In the genomic region with DNA sequence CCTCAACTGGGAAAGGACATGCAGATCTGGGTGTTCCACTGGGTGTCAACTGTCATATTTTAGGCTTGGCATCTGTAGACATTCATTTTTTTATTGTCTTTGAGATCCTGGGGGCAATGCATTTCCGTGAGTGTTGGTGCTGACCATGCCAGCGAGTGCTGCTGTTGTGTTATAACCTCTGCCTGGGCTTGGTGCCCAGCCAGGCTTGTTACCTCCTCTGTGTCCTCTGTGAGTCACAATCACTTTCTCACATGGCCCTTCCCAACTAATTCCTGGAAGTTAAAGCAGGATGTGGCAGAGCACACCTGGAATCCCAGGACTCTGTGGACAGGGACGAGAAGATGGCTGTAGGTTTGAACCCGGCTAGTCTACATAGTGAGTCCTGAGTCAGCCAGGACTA, we compare ENCODE assay signal across 22 mouse cellular contexts. TPM values are rescaled to one million over a fixed set of nuclear protein-coding genes. Genes with fewer than 3 reads are reported as not detected.
DNase-seq lines count a peak whose midpoint lies in the region; ATAC-seq and TF ChIP-seq lines count a peak whose summit lies in the region.
"Had no signal": no experiment of that assay in that cellular context is flagged by ENCODE, and none has a peak within 500 bp of the region (broad histone marks: within the 10 kb centered on the region; RNA-seq: fewer than 3 reads in every experiment).

No protein-coding gene starts in this region.

- peak; percentile 39 to 73 for DNase-seq in adrenal gland, adult (ENCODE audit: inconsistent age in 2 of 2, low spot score in 1 of 2)
- no peak for DNase-seq in adrenal gland, postnatal 4 days (ENCODE audit: low spot score in 2 of 2)
- no peak for DNase-seq in liver, postnatal 0 days
- no peak for DNase-seq in liver
- DNase-seq in adrenal gland, postnatal 14 days: peak; percentile 59
- no peak for DNase-seq in midbrain, embryonic 14.5 days
- DNase-seq: cerebellum, adult 2 months; cerebellum, postnatal 14 days; forebrain, postnatal 0 days; heart, postnatal 36 days; kidney, adult 8-10 months; kidney, postnatal 4 days; thymus, postnatal 14 days had no signal

- TF ChIP-seq EP300 in liver, postnatal 0 days (IDR thresholded peaks at IDR 0.05; ENCODE audit: low read depth): no peak

- no peak overlapping the region for H3K4me2 ChIP-seq in liver, postnatal 0 days (ENCODE audit: low read depth, low read length)
- no peak overlapping the region for H3K4me2 ChIP-seq in forebrain, embryonic 13.5 days
- H3K4me2 ChIP-seq in midbrain, embryonic 14.5 days (ENCODE audit: low read length): no peak overlapping the region
- H3K4me2 ChIP-seq: hindbrain, embryonic 13.5 days; liver, embryonic 12.5 days; midbrain, embryonic 15.5 days had no signal

- H3K27ac ChIP-seq in liver, postnatal 0 days (ENCODE audit: low read depth): no peak overlapping the region
- H3K27ac ChIP-seq in forebrain, embryonic 13.5 days: no peak overlapping the region
- no peak overlapping the region for H3K27ac ChIP-seq in midbrain, embryonic 14.5 days (replicated peaks; ENCODE audit: low read depth, low read length)
- H3K27ac ChIP-seq: hindbrain, embryonic 13.5 days; kidney, postnatal 0 days; liver, embryonic 12.5 days; midbrain, embryonic 15.5 days had no signal

- H3K9ac ChIP-seq in liver, postnatal 0 days (replicated peaks): no peak overlapping the region
- H3K9ac ChIP-seq in forebrain, embryonic 13.5 days: no peak overlapping the region
- no peak overlapping the region for H3K9ac ChIP-seq in midbrain, embryonic 14.5 days (replicated peaks; ENCODE audit: low read length)
- H3K9ac ChIP-seq: forebrain, postnatal 0 days; hindbrain, embryonic 13.5 days; liver, embryonic 12.5 days; midbrain, embryonic 15.5 days had no signal

- no peak overlapping the region for H3K4me3 ChIP-seq in liver, postnatal 0 days (ENCODE audit: low read depth, low read length)
- H3K4me3 ChIP-seq in forebrain, embryonic 13.5 days: no peak overlapping the region
- no peak overlapping the region for H3K4me3 ChIP-seq in midbrain, embryonic 14.5 days (replicated peaks; ENCODE audit: low read depth, low read length)
- H3K4me3 ChIP-seq: erythroblast, embryonic 14.5 days; hindbrain, embryonic 13.5 days; liver, embryonic 12.5 days; midbrain, embryonic 15.5 days had no signal

- no peaks in the 10 kb centered on the region for H3K9me3 ChIP-seq in liver, postnatal 0 days (ENCODE audit: low read length)
- 0 out of 2 replicates have a peak, but pooled peaks cover 5% of the 10 kb centered on the region for H3K9me3 ChIP-seq in forebrain, embryonic 13.5 days (replicated peaks)
- no peaks in the 10 kb centered on the region for H3K9me3 ChIP-seq in midbrain, embryonic 14.5 days (ENCODE audit: control insufficient read depth, low read length)
- H3K9me3 ChIP-seq: hindbrain, embryonic 13.5 days; midbrain, embryonic 15.5 days had no signal

- WGBS in liver, postnatal 0 days (ENCODE audit: insufficient replicate concordance): 78% methylated on average over 4 of the region's 4 CpGs
- WGBS in forebrain, embryonic 13.5 days: 89% methylated on average over 4 of the region's 4 CpGs
- WGBS in midbrain, embryonic 14.5 days: 93% methylated on average over 4 of the region's 4 CpGs

- ATAC-seq in liver, postnatal 0 days: peak; percentile 23; the same call in 1 of the 2 replicates
- no peak for ATAC-seq in forebrain, embryonic 13.5 days
- ATAC-seq in midbrain, embryonic 14.5 days (ENCODE audit: low FRiP score, low TSS enrichment): no peak
- ATAC-seq: forebrain, postnatal 0 days; intestine, embryonic 16.5 days; liver, embryonic 12.5 days; lung, postnatal 0 days; midbrain, embryonic 15.5 days; Patski had no signal

- H3K4me1 ChIP-seq in liver, postnatal 0 days (ENCODE audit: insufficient read depth): peaks cover 8% of the 10 kb centered on the region
- H3K4me1 ChIP-seq in forebrain, embryonic 13.5 days: no peaks in the 10 kb centered on the region
- H3K4me1 ChIP-seq in midbrain, embryonic 14.5 days (ENCODE audit: control insufficient read depth, insufficient read depth, low read length): no peaks in the 10 kb centered on the region
- H3K4me1 ChIP-seq: hindbrain, embryonic 13.5 days; liver, embryonic 12.5 days; midbrain, embryonic 15.5 days had no signal

- no peak for TF ChIP-seq CTCF in liver, postnatal 0 days (IDR thresholded peaks at IDR 0.05; ENCODE audit: low read depth)

- H3K36me3 ChIP-seq in liver, postnatal 0 days (replicated peaks; ENCODE audit: insufficient read depth, low read length): no peaks in the 10 kb centered on the region
- no peaks in the 10 kb centered on the region for H3K36me3 ChIP-seq in forebrain, embryonic 13.5 days (ENCODE audit: poor library complexity, severe bottlenecking)
- H3K36me3 ChIP-seq in midbrain, embryonic 14.5 days (ENCODE audit: control insufficient read depth, insufficient read depth, low read length): no peaks in the 10 kb centered on the region
- H3K36me3 ChIP-seq: hindbrain, embryonic 13.5 days; liver, embryonic 12.5 days; midbrain, embryonic 15.5 days had no signal

- no peaks in the 10 kb centered on the region for H3K27me3 ChIP-seq in liver, postnatal 0 days (ENCODE audit: insufficient read depth, low read length)
- H3K27me3 ChIP-seq in forebrain, embryonic 13.5 days: no peaks in the 10 kb centered on the region
- no peaks in the 10 kb centered on the region for H3K27me3 ChIP-seq in midbrain, embryonic 14.5 days (ENCODE audit: control insufficient read depth, insufficient read depth, low read length)
- H3K27me3 ChIP-seq: hindbrain, embryonic 13.5 days; midbrain, embryonic 15.5 days had no signal

RNA-seq across cellular contexts. Expression of a gene that starts 30.9 kb away (rescaled TPM):
- 10 to 100 TPM; 93.7 to 97.7 TPM for total RNA-seq in adrenal gland, postnatal 4 days (2021)
- polyA plus RNA-seq in liver, postnatal 0 days (2015; fragmentation: Nextera tagmentation; extraction: Ambion mirVana): 23.5 and 24.6 TPM in 2 replicates
- 107 and 111 TPM in 2 replicates for total RNA-seq in adrenal gland, postnatal 14 days (2021)
- polyA plus RNA-seq in forebrain, embryonic 13.5 days (2015; fragmentation: Nextera tagmentation; extraction: Ambion mirVana): 9.1 and 9.9 TPM in 2 replicates
- 2.6 and 4.8 TPM in 2 replicates for polyA plus RNA-seq in midbrain, embryonic 14.5 days (2014; fragmentation: Nextera tagmentation; extraction: Ambion mirVana)

Comparison
In these comparisons a context has a peak if more than half of its experiments do, and no peak if none do; other contexts are left out.
1. DNase-seq: peak in adrenal gland, adult (2 of 2) and adrenal gland, postnatal 14 days (single experiment); none in adrenal gland, postnatal 4 days (0 of 2), liver, postnatal 0 days (single experiment), liver (single experiment) and midbrain, embryonic 14.5 days (single experiment).